Mouse (Mus musculus) spleen, adult 2 months (tissue): Measurements from ENCODE around the gene Smyd3.

Source experiments
- CTCF ChIP-seq: fragments of 200-500 bp; IDR thresholded peaks from 2 replicates; pipeline ENCODE4 v1.5.1; 2011; ENCODE audit warnings: mild to moderate bottlenecking, inconsistent platforms; ENCODE audit not compliant: insufficient read depth, insufficient read length, insufficient replicate concordance; ENCODE audit errors: extremely low read depth
- POLR2A ChIP-seq: fragments of 200-500 bp; IDR thresholded peaks from 2 replicates; pipeline ENCODE4 v1.6.1; 2011; ENCODE audit warnings: low read depth, low read length, inconsistent platforms

DNA sequence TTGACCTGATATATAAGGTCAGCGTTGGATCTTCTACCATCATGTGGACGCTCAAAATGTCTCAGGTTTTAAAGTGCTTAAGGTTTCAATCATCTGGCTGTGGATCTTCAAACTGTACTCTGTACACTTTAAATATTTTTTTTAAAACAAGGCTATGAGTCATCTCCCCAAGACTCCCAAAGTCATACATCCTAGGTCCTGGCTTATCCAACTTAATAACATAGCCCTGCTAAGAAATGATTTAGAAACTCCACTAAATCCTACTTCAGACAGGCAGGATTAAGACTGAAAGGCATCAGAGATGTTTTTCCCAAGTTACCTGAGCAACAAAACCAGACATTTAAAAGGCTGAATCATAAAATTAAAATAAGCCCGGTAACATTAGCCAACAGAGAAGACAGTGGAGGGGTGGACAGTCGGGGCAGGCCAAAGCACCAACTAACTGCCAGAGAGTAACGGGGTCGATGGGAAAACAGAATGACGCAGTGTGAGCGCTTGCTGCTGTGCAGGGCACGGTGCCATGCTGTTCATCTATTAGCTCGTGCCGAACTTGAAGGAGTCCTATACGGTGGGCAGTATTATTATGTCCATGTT, 92.9 kb downstream of the Smyd3 start:
- TF ChIP-seq CTCF (no peak), POLR2A (no peak)
